Mouse (Mus musculus): ENCODE measurements around the gene Lipa.

- no peak for TF ChIP-seq CTCF (IDR thresholded peaks at IDR 0.05; ENCODE audit: low read depth)
- TF ChIP-seq EP300 (optimal IDR thresholded peaks at IDR 0.05), result no peak
These were observed 18.9 kb upstream of the Lipa start for GRCm38 (mm10) chr19:34546211-34546610.

Data from stomach, postnatal 0 days (tissue).